Mouse (Mus musculus) lung, embryonic 14.5 days (tissue): ENCODE measurements around the gene Nlrp4c. TPM values are rescaled to one million over a fixed set of nuclear protein-coding genes. Genes with fewer than 3 reads are reported as not detected.

Experiments
- ATAC-seq: fragments of 200-750 bp; cut with Nextera tagmentation; 2 replicates; pipeline ENCODE4 v1.8.0; 2017; ENCODE audit warnings: mild to moderate bottlenecking, moderate TSS enrichment, moderate library complexity; ENCODE audit not compliant: insufficient read depth
- DNase-seq: peaks from one replicate; pipeline ENCODE4 v3.0.0-alpha.2; 2015
- H3K27ac ChIP-seq: fragments of 300-500 bp; sonication (generic); 2 replicates; pipeline ENCODE4 v1.5.1; 2014; ENCODE audit warnings: low read depth, mild to moderate bottlenecking, moderate library complexity
- H3K27me3 ChIP-seq: fragments of 300-500 bp; sonication (generic); 2 replicates; pipeline ENCODE4 v1.6.1; 2014; ENCODE audit warnings: low read length, control low read depth; ENCODE audit not compliant: insufficient read depth
- H3K36me3 ChIP-seq: fragments of 300-500 bp; sonication (generic); 2 replicates; pipeline ENCODE4 v1.6.1; 2014; ENCODE audit warnings: control low read depth; ENCODE audit not compliant: insufficient read depth
- H3K4me1 ChIP-seq: fragments of 300-500 bp; sonication (generic); 2 replicates; pipeline ENCODE4 v1.6.1; 2014; ENCODE audit warnings: antibody characterized with exemption, control low read depth; ENCODE audit not compliant: insufficient read depth
- H3K4me2 ChIP-seq: fragments of 300-500 bp; sonication (generic); 2 replicates; pipeline ENCODE4 v1.6.1; 2014; ENCODE audit warnings: mild to moderate bottlenecking
- H3K4me3 ChIP-seq: fragments of 300-500 bp; sonication (generic); 2 replicates; pipeline ENCODE4 v1.5.1; 2014; ENCODE audit warnings: low read depth, low read length
- H3K9ac ChIP-seq: fragments of 300-500 bp; sonication (generic); 2 replicates; pipeline ENCODE4 v1.6.1; 2014
- H3K9me3 ChIP-seq: fragments of 300-500 bp; sonication (generic); 2 replicates; pipeline ENCODE4 v1.6.1; 2016; ENCODE audit warnings: low read depth, low read length, control low read depth
- CTCF ChIP-seq: IDR thresholded peaks from 2 replicates; pipeline ENCODE4 v1.5.1; 2016; ENCODE audit warnings: antibody characterized with exemption, low read depth
- WGBS: fragments of 180-500 bp; shearing (Covaris S2); extraction: QIAGEN DNeasy Blood & Tissue Kit; methylation state at CpG from one replicate; pipeline ENCODE4 v1.1.7; 2014; 5-methylcytosine and 5-hydroxymethylcytosine counted together
- polyA plus RNA-seq: library from polyadenylated mRNA; unstranded; fragments of >200 nt; fragmentation: Nextera tagmentation; extraction: Ambion mirVana; gene quantifications from 2 replicates; pipeline ENCODE4 v1.2.1, GENCODE M21; 2014

The Nlrp4c gene
- polyA plus RNA-seq, 1 experiment from 2014 or later: not detected

GRCm38 (mm10) chr7:6146982-6147325 is 102.0 kb downstream of the Nlrp4c start:
- Histone ChIP-seq H3K36me3 (0 out of 2 replicates have a peak, but pooled peaks cover 2% of the 10 kb centered on the region), H3K9me3 (no peaks in the 10 kb centered on the region), H3K4me2 (no peak overlapping the region), H3K27me3 (no peaks in the 10 kb centered on the region), H3K9ac (no peak overlapping the region), H3K27ac (no peak overlapping the region; the same call in 1 of the 2 replicates), H3K4me1 (0 out of 2 replicates have a peak, but pooled peaks cover 6% of the 10 kb centered on the region), H3K4me3 (no peak overlapping the region)
- TF ChIP-seq CTCF: no peak
- WGBS: 41% methylated on average over 2 of the region's 2 CpGs
- ATAC-seq (no peak), DNase-seq (peak; percentile 28)

- Histone ChIP-seq H3K4me3 (no peak overlapping the region), H3K4me1 (0 out of 2 replicates have a peak, but pooled peaks cover 6% of the 10 kb centered on the region), H3K4me2 (no peak overlapping the region), H3K9ac (no peak overlapping the region), H3K36me3 (no peaks in the 10 kb centered on the region), H3K27me3 (no peaks in the 10 kb centered on the region), H3K9me3 (no peaks in the 10 kb centered on the region), H3K27ac (no peak overlapping the region)
- WGBS: 59% methylated on average over 5 of the region's 5 CpGs
- DNase-seq (no peak), ATAC-seq (no peak)
- TF ChIP-seq CTCF: no peak
These were observed 102.7 kb downstream of the Nlrp4c start for GRCm38 (mm10) chr7:6147688-6148087.

GRCm38 (mm10) chr7:6151266-6151665 is 106.3 kb downstream of the Nlrp4c start:
- DNase-seq (no peak), ATAC-seq (no peak)
- 90% methylated on average over 1 of the region's 1 CpGs for WGBS
- H3K36me3 ChIP-seq: no peaks in the 10 kb centered on the region
- no peak overlapping the region for H3K4me2 ChIP-seq
- H3K9ac ChIP-seq: no peak overlapping the region
- H3K27ac ChIP-seq: no peak overlapping the region
- H3K27me3 ChIP-seq: no peaks in the 10 kb centered on the region
- no peak overlapping the region for H3K4me3 ChIP-seq
- H3K4me1 ChIP-seq: peaks cover 10% of the 10 kb centered on the region; the same call in 1 of the 2 replicates
- H3K9me3 ChIP-seq: no peaks in the 10 kb centered on the region
- no peak for TF ChIP-seq CTCF

GRCm38 (mm10) chr7:6152036-6152435 is 107.1 kb downstream of the Nlrp4c start:
- H3K27me3 ChIP-seq: no peaks in the 10 kb centered on the region
- no peaks in the 10 kb centered on the region for H3K9me3 ChIP-seq
- no peak overlapping the region for H3K4me2 ChIP-seq
- no peak overlapping the region for H3K27ac ChIP-seq
- no peak for TF ChIP-seq CTCF
- no peak overlapping the region for H3K9ac ChIP-seq
- peaks cover 10% of the 10 kb centered on the region; the same call in 1 of the 2 replicates for H3K4me1 ChIP-seq
- no peak overlapping the region for H3K4me3 ChIP-seq
- no peaks in the 10 kb centered on the region for H3K36me3 ChIP-seq
- DNase-seq (no peak), ATAC-seq (no peak)
- 80% methylated on average over 3 of the region's 3 CpGs for WGBS

GRCm38 (mm10) chr7:6153131-6153530 is 108.2 kb downstream of the Nlrp4c start:
- Histone ChIP-seq H3K27ac (no peak overlapping the region), H3K27me3 (no peaks in the 10 kb centered on the region), H3K9me3 (no peaks in the 10 kb centered on the region), H3K4me3 (no peak overlapping the region), H3K9ac (no peak overlapping the region), H3K4me2 (no peak overlapping the region), H3K4me1 (peaks cover 10% of the 10 kb centered on the region; the same call in 1 of the 2 replicates), H3K36me3 (no peaks in the 10 kb centered on the region)
- WGBS: 83% methylated on average over 3 of the region's 3 CpGs
- DNase-seq: no peak
- ATAC-seq: no peak
- no peak for TF ChIP-seq CTCF

GRCm38 (mm10) chr7:6154164-6154563 is 109.2 kb downstream of the Nlrp4c start:
- H3K27me3 ChIP-seq: no peaks in the 10 kb centered on the region
- no peak overlapping the region for H3K9ac ChIP-seq
- H3K9me3 ChIP-seq: no peaks in the 10 kb centered on the region
- DNase-seq: no peak
- WGBS: 63% methylated on average over 5 of the region's 5 CpGs
- ATAC-seq: no peak
- no peak for TF ChIP-seq CTCF
- H3K4me1 ChIP-seq: peaks cover 5% of the 10 kb centered on the region; the same call in 1 of the 2 replicates
- H3K4me3 ChIP-seq: peak overlapping the region; percentile 81
- H3K27ac ChIP-seq: no peak overlapping the region
- H3K36me3 ChIP-seq: no peaks in the 10 kb centered on the region
- peak overlapping the region; percentile 67 for H3K4me2 ChIP-seq

Other genes with a start within 250 kb of the Nlrp4c start
- not detected in 2 replicates for gene Vmn1r63, start 239.7 kb upstream of the Nlrp4c start, polyA plus RNA-seq
- not detected in 2 replicates for gene Vmn1r64, start 160.6 kb upstream of the Nlrp4c start, polyA plus RNA-seq
- gene Vmn1r65, start 34.2 kb upstream of the Nlrp4c start, polyA plus RNA-seq: not detected in 2 replicates
- 12.7 and 14.9 TPM in 2 replicates for gene Zfp787, start 110.8 kb downstream of the Nlrp4c start, polyA plus RNA-seq
- 57.3 TPM in 2 replicates for gene Zfp444, start 127.1 kb downstream of the Nlrp4c start, polyA plus RNA-seq
- gene Galp, start 151.9 kb downstream of the Nlrp4c start, polyA plus RNA-seq: not detected in 2 replicates
- gene Zscan5b, start 177.1 kb downstream of the Nlrp4c start, polyA plus RNA-seq: not detected in 2 replicates
- not detected in 2 replicates for gene Epp13, start 207.5 kb downstream of the Nlrp4c start, polyA plus RNA-seq
- 5.8 and 6.0 TPM in 2 replicates for gene Zfp667, start 241.4 kb downstream of the Nlrp4c start, polyA plus RNA-seq